Mouse (Mus musculus) lung, postnatal 0 days (tissue): ENCODE measurements at regions not wholly inside any gene's neighbourhood (a gene's known extent, or its start where the extent isn't known, plus 50 kb on each side); places are given as distances from the start of the nearest gene placed in this dataset.

ENCODE experiments used
- CTCF ChIP-seq: IDR thresholded peaks from 2 replicates; pipeline ENCODE4 v1.5.1; 2016; ENCODE audit warnings: antibody characterized with exemption, mild to moderate bottlenecking
- EP300 ChIP-seq: IDR thresholded peaks from 2 replicates; pipeline ENCODE4 v1.6.1; 2016; ENCODE audit warnings: antibody characterized with exemption, mild to moderate bottlenecking, control low read depth

- no peak for TF ChIP-seq EP300
- no peak for TF ChIP-seq CTCF
Observed at GRCm38 (mm10) chr7:73635422-73635821, 93.8 kb upstream of the Chd2 start.
